Mouse (Mus musculus) megakaryocyte, embryonic 14.5 days (primary cell): ENCODE results near the gene Scrt2.

Source experiments
- FLI1 ChIP-seq: IDR thresholded peaks from 2 replicates; pipeline ENCODE4 v1.6.1; 2012; ENCODE audit warnings: low read length, inconsistent platforms, mixed read lengths
- GATA1 ChIP-seq: IDR thresholded peaks from 3 replicates; pipeline ENCODE4 v1.6.1; 2012; ENCODE audit warnings: mixed read lengths, low read length, inconsistent platforms, borderline replicate concordance

DNA sequence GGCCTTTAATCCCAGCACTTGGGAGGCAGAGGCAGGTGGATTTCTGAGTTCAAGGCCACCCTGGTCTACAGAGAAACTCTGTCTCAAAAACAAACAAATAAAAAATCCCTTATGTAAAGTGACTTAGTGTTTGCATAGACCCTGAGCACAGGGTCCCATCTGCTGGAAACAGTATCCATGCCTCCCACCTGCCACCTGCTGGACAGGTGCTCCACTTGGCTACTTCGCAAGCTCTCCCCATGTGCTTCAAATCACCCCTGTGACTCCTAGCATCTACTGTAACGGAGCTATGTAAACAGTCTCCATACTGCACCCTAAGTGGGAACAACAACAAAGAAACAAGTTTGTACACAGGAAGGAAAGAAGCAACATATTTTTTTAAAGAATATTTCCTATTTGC lies 47.3 kb downstream of the Scrt2 start:
- no peak for TF ChIP-seq FLI1
- TF ChIP-seq GATA1, result no peak
